Mouse (Mus musculus): ENCODE data around the gene Nol11.

GRCm38 (mm10) chr11:107138633-107139032 lies 50.5 kb downstream of the Nol11 start:
- TF ChIP-seq CTCF (IDR thresholded peaks at IDR 0.05; ENCODE audit: borderline replicate concordance, control insufficient read depth, extremely low read depth, insufficient read depth, low read length, poor library complexity) (no peak), POLR2A (IDR thresholded peaks at IDR 0.05; ENCODE audit: control insufficient read depth, extremely low read depth, insufficient read depth, low read length, poor library complexity) (no peak)

All from thymus, adult 2 months (tissue).